Mouse (Mus musculus) liver, embryonic 16.5 days (tissue): ENCODE results near the gene Wdr19. TPM values are rescaled to one million over a fixed set of nuclear protein-coding genes. Genes with fewer than 3 reads are reported as not detected.

ENCODE experiments used
- ATAC-seq: fragments of 200-750 bp; cut with Nextera tagmentation; 2 replicates; pipeline ENCODE4 v1.8.0; 2017; ENCODE audit warnings: low read depth, mild to moderate bottlenecking, moderate number of reproducible peaks, moderate library complexity
- H3K27ac ChIP-seq: fragments of 300-500 bp; sonication (generic); 2 replicates; pipeline ENCODE4 v1.5.1; 2014; ENCODE audit warnings: mild to moderate bottlenecking, low read length
- H3K27me3 ChIP-seq: fragments of 300-500 bp; sonication (generic); 2 replicates; pipeline ENCODE4 v1.6.1; 2014; ENCODE audit warnings: low read depth, low read length, mixed read lengths; ENCODE audit not compliant: control insufficient read depth, insufficient read depth
- H3K36me3 ChIP-seq: fragments of 300-500 bp; sonication (generic); 2 replicates; pipeline ENCODE4 v1.6.1; 2014; ENCODE audit warnings: mild to moderate bottlenecking; ENCODE audit not compliant: control insufficient read depth, insufficient read depth
- H3K4me1 ChIP-seq: fragments of 300-500 bp; sonication (generic); 2 replicates; pipeline ENCODE4 v1.6.1; 2014; ENCODE audit warnings: low read depth, low read length, mixed read lengths; ENCODE audit not compliant: control insufficient read depth
- H3K4me2 ChIP-seq: fragments of 300-500 bp; sonication (generic); 2 replicates; pipeline ENCODE4 v1.6.1; 2014; ENCODE audit warnings: low read depth, low read length, mixed read lengths
- H3K4me3 ChIP-seq: fragments of 300-500 bp; sonication (generic); 2 replicates; pipeline ENCODE4 v1.5.1; 2014; ENCODE audit warnings: low read depth, mild to moderate bottlenecking, low read length
- H3K9ac ChIP-seq: fragments of 300-500 bp; sonication (generic); 2 replicates; pipeline ENCODE4 v1.6.1; 2014; ENCODE audit warnings: low read depth, low read length
- H3K9me3 ChIP-seq: fragments of 300-500 bp; sonication (generic); replicated peaks from 2 replicates; pipeline ENCODE4 v1.6.1; 2016; ENCODE audit warnings: low read length; ENCODE audit not compliant: control insufficient read depth
- WGBS: fragments of 180-500 bp; shearing (Covaris S2); extraction: QIAGEN DNeasy Blood & Tissue Kit; methylation state at CpG from one replicate; pipeline ENCODE4 v1.1.7; 2014; ENCODE audit not compliant: insufficient replicate concordance; 5-methylcytosine and 5-hydroxymethylcytosine counted together
- polyA plus RNA-seq: library from polyadenylated mRNA; unstranded; fragments of >200 nt; fragmentation: Nextera tagmentation; extraction: Ambion mirVana; gene quantifications from 2 replicates; pipeline ENCODE4 v1.2.1, GENCODE M21; 2015

The Wdr19 gene
- polyA plus RNA-seq, 1 experiment from 2014 or later, result 0.59 TPM

DNA sequence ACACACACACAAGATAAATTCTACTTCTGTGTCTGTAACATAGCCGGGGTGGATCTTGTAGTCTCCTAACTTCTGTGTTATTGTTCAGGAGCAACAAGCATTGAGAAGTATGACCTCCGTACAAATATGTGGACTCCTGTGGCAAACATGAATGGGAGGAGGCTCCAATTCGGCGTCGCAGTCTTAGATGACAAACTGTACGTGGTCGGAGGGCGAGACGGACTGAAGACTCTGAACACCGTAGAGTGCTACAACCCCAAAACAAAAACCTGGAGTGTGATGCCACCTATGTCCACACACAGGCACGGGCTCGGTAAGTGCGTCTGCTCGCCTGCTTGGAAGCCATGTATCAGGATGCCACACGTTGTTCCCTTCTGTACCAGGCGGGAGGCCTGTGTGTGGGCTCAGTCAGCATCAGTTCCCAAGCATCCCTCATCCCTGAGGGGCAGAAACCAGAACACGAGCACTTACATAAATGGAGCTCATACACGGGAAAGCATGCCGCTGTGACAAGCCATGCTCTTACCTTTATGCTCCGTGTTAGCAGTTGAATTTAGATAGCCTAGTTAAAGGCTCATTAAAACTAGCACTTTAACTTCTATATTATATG, 40.7 kb upstream of the Wdr19 start:
- Histone ChIP-seq H3K4me2 (no peak overlapping the region), H3K4me3 (no peak overlapping the region), H3K27ac (no peak overlapping the region), H3K36me3 (no peaks in the 10 kb centered on the region), H3K9ac (no peak overlapping the region), H3K4me1 (no peaks in the 10 kb centered on the region), H3K27me3 (no peaks in the 10 kb centered on the region), H3K9me3 (no peaks in the 10 kb centered on the region)
- no peak for ATAC-seq
- 77% methylated on average over 20 of the region's 20 CpGs for WGBS

DNA sequence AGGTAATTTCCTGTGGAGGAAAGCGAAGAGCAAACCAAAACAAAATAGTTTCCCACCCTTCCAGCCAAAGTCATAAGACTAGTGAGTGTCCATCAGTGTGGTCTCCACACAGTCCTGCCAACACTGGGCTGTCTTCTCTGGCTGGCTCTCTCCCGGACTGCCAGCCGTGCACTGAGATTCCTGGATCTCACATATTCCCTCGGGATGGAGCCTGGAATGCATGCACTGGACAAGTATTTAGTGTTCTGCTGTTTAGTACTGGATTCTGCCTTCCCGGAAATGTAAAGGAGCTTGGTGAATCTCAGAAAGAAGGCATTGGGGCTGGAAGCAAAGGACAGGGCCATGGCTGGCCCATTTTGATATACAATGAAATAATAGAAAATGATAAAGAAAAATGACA, 36.5 kb upstream of the Wdr19 start:
- H3K4me2 ChIP-seq, result no peak overlapping the region
- WGBS, result 64% methylated on average over 5 of the region's 5 CpGs

DNA sequence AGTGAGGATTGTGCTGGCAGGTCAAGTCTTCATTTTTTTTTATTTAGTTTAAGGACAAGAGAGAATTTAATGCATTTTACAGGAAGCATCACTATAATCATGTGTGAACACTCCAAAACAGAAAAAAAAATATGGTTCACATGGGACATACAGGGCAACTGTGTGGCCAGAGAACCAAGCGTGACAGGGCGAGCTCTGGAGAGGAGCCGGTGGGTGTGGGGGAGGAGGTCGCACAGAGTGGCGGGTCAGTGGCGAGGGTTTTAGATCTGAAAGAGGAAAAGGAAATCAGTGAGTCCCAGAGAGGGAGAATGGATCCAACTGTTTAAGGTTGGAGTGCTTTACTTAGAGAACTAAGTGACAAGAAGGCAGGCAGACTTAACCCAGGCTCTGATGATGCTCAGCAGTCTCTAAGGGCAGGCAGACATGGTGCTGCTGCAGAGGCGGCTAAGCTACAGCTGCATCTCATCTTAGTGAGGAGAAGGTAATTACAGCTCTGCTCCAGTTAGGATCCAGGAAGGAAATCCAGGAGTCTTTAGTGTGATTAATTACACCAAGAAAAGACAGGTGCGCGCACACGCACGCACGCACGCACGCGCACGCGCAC, 35.9 kb upstream of the Wdr19 start:
- no peak overlapping the region for H3K4me3 ChIP-seq
- H3K9ac ChIP-seq, result no peak overlapping the region

More for the DNA sequence above, 36.5 kb upstream of the Wdr19 start:
- Histone ChIP-seq H3K27ac (no peak overlapping the region), H3K9me3 (no peaks in the 10 kb centered on the region), H3K4me1 (no peaks in the 10 kb centered on the region), H3K36me3 (no peaks in the 10 kb centered on the region), H3K27me3 (no peaks in the 10 kb centered on the region), H3K9ac (no peak overlapping the region), H3K4me3 (no peak overlapping the region)
- ATAC-seq, result no peak

DNA sequence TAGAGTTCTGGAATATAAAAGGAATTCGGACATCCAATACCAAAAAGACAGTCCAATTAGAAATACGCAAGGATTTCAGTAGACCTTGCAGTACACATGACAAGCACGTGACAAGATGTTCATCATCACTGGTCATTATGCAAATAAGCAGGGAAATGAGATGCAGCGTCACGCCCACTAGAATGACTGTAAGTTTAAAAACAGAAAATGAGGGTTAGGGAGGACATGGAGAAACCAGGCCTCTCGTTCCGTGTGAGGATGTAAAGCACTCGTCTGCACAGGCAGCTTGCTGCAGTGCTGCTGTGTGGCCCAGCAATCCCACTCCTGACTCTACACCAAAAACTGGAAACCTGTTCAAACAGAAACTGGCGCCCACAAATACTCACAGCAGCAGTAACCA, 29.3 kb upstream of the Wdr19 start:
- Histone ChIP-seq H3K9ac (no peak overlapping the region), H3K4me2 (no peak overlapping the region), H3K4me3 (no peak overlapping the region), H3K36me3 (no peaks in the 10 kb centered on the region), H3K27me3 (no peaks in the 10 kb centered on the region), H3K27ac (no peak overlapping the region), H3K9me3 (no peaks in the 10 kb centered on the region), H3K4me1 (no peaks in the 10 kb centered on the region)
- ATAC-seq, result no peak
- 70% methylated on average over 9 of the region's 9 CpGs for WGBS

More for the DNA sequence above, 35.9 kb upstream of the Wdr19 start:
- 78% methylated on average over 17 of the region's 17 CpGs for WGBS
- no peaks in the 10 kb centered on the region for H3K9me3 ChIP-seq
- H3K36me3 ChIP-seq, result no peaks in the 10 kb centered on the region
- no peaks in the 10 kb centered on the region for H3K27me3 ChIP-seq
- H3K27ac ChIP-seq, result no peak overlapping the region
- H3K4me2 ChIP-seq, result no peak overlapping the region
- ATAC-seq, result no peak
- no peaks in the 10 kb centered on the region for H3K4me1 ChIP-seq

DNA sequence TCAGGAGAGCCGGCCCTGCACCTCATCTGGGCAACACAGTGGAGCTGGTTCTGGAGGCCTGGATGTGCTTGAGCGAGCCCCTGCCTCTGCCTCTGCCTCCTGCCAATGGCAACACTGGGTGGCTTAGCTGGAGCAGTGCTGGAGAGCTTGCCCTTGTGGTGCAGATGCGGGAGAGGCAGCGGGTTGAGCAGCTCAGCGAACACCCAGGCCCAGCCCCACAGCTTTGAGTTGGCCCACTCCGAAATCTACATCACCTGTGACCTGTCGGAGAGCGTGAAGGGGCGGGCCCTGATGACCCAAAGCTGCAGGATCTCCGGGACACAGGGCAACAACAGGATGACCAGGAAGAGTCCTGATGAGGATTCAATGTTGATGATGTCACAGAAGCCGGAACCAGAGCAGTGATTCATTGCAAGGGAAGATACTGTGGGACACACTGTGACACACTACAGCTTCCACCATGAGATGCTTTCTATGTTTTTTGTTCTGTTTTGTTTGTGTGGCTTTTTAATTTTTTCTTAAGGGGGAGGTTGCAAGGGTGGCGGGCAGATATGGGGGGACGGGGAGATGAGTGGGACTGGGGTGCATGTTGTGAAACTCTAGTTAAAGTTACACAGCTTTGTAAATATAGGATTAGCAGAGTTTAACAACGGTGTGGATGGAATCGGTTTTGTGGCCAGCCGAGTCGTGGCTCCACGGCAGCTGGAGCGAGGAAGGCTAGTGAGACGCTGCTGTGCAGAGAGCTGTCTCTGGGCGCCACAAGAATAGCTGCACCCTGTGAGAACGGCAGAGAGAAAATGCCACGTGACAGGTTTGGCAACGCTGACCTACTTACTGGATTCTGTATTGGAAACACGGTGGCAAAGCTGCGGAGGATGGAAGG, 24.2 kb upstream of the Wdr19 start:
- no peak overlapping the region for H3K27ac ChIP-seq
- no peaks in the 10 kb centered on the region for H3K27me3 ChIP-seq
- 0 out of 2 replicates have a peak overlapping the region, but pooled peaks have one; percentile 1 for H3K4me3 ChIP-seq
- H3K4me2 ChIP-seq, result peak overlapping the region; percentile 32; the same call in 1 of the 2 replicates
- ATAC-seq, result peak; percentile 59
- no peaks in the 10 kb centered on the region for H3K36me3 ChIP-seq
- H3K9me3 ChIP-seq, result no peaks in the 10 kb centered on the region
- H3K9ac ChIP-seq, result no peak overlapping the region
- no peaks in the 10 kb centered on the region for H3K4me1 ChIP-seq
- 60% methylated on average over 26 of the region's 26 CpGs for WGBS

DNA sequence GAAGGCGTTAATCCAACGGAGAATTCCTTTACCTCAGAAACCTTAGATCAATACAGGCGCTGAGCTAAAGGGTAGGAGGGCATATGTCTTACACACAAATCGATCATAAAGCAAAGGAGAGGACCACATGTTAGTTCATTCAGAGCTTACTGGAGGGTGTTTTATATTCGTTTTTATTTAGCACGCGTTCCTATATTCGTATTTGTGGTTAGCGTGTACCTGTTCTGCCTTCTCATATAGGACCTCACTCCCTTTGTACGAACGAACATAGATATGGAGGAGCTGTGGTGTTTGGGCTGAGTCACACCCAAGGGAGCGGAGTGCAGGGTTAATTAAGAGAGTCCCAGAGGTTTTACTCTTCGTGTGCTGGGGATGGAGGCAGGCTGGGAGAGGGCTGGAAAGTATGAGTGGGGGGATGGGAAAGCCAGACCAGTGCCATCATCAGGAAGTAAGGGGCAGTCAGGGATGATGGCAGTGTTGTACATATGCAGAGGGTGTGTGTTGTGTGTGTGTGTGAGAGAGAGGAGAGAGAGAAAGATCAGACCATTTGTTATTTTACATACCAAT, 23.5 kb upstream of the Wdr19 start:
- peak overlapping the region; percentile 32; the same call in 1 of the 2 replicates for H3K4me2 ChIP-seq
- H3K4me3 ChIP-seq, result 0 out of 2 replicates have a peak overlapping the region, but pooled peaks have one; percentile 1
- H3K27me3 ChIP-seq, result no peaks in the 10 kb centered on the region
- 0 out of 2 replicates have a peak overlapping the region, but pooled peaks have one; percentile 13 for H3K27ac ChIP-seq
- no peaks in the 10 kb centered on the region for H3K4me1 ChIP-seq
- H3K9me3 ChIP-seq, result no peaks in the 10 kb centered on the region
- no peak overlapping the region for H3K9ac ChIP-seq
- WGBS, result 60% methylated on average over 13 of the region's 13 CpGs
- H3K36me3 ChIP-seq, result no peaks in the 10 kb centered on the region
- ATAC-seq, result no peak

DNA sequence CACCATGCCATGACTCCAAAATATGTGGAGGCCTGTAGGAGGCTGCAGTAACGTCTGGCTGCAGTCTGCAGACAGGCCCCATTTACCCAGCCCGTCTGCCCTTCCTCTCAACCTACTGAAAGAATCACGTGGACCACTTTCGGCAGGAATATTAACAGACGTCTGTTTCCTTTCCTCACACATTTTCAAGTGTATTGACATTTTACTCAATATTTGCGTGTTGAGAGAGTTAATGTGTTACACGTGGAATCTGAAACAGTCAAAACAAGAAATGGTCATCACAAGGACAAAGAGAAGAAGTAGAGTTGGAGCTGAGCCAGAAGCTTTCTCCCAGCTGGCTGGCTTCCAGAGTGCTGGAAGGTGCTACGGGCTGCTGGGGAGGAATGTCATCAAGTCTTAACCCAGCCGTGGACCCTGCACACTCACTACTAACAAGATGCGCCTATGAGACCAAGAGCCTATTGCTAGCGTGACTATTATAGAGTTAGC, 22.4 kb upstream of the Wdr19 start:
- Histone ChIP-seq H3K27ac (no peak overlapping the region), H3K9me3 (no peaks in the 10 kb centered on the region), H3K4me3 (no peak overlapping the region), H3K36me3 (no peaks in the 10 kb centered on the region), H3K4me2 (no peak overlapping the region), H3K4me1 (no peaks in the 10 kb centered on the region), H3K27me3 (no peaks in the 10 kb centered on the region), H3K9ac (no peak overlapping the region)
- 54% methylated on average over 11 of the region's 11 CpGs for WGBS
- peak; percentile 30; the same call in 1 of the 2 replicates for ATAC-seq

DNA sequence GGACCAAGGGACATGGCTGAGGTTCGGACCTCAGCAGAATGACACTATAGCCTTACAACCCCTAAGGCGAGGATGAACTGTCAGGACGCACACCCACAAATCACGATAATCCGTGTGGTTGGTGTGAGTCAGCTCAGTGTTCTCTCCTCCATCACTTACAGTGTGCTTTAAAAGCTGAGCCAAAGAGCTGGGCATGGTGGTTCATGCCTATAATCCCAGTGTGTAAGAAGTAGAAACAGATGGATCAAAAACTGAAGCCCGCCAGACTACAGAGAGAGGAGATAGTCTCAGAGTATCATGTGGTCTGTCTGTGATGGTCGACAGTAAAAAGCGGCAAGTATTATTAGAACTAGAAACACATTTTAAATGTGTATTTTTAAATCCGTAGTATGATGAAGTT, 21.0 kb upstream of the Wdr19 start:
- Histone ChIP-seq H3K9ac (no peak overlapping the region), H3K4me1 (no peaks in the 10 kb centered on the region), H3K27me3 (no peaks in the 10 kb centered on the region), H3K4me3 (no peak overlapping the region), H3K4me2 (no peak overlapping the region), H3K36me3 (no peaks in the 10 kb centered on the region), H3K9me3 (no peaks in the 10 kb centered on the region), H3K27ac (no peak overlapping the region)
- ATAC-seq, result no peak
- WGBS, result 85% methylated on average over 9 of the region's 9 CpGs
